ENCODE assay signal across 11 mouse cellular contexts in the genomic region with DNA sequence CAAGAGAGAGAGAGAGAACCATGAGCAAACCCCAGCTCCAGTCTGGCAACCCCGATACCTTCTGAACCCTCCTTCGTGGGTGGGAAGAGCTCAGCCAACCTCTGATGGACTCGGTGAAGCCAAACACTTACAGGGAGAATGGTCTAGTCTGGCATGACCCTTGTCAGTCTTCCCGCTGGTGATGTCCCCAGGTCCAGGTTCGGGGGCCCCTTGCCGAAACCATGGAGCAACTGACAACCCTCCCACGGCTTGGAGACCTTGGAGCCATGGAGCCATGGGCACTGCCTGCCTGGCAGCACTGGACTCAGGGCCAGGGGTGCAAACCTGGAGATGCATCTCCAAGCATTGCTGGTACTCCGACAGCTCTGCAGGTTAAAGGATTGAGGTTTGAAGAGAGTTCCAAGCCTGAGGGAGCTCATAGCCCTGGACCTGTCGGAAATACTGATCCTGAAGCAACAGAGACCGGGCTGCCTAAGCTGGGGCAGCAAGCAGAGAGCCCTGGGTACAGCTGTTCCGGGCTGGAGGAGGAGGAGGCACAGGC. TPM values are rescaled to one million over a fixed set of nuclear protein-coding genes. Genes with fewer than 3 reads are reported as not detected.
DNase-seq lines count a peak whose midpoint lies in the region; ATAC-seq and TF ChIP-seq lines count a peak whose summit lies in the region.
"Had no signal": no experiment of that assay in that cellular context is flagged by ENCODE, and none has a peak within 500 bp of the region (broad histone marks: within the 10 kb centered on the region; RNA-seq: fewer than 3 reads in every experiment).

No protein-coding gene starts in this region.

- ATAC-seq in liver, embryonic 11.5 days (replicated peaks; ENCODE audit: low FRiP score): no peak
- no peak for ATAC-seq in liver, embryonic 12.5 days
- ATAC-seq in forebrain, postnatal 0 days: no peak
- ATAC-seq in midbrain, embryonic 16.5 days: no peak

- no peak for TF ChIP-seq POLR2A in heart, adult 2 months (IDR thresholded peaks at IDR 0.05; ENCODE audit: insufficient read depth, low read depth, low read length)

- H3K4me3 ChIP-seq in liver, embryonic 11.5 days (ENCODE audit: low read depth, low read length): no peak overlapping the region
- H3K4me3 ChIP-seq in liver, embryonic 12.5 days: no peak overlapping the region
- H3K4me3 ChIP-seq in forebrain, postnatal 0 days (ENCODE audit: low read depth, low read length): peak overlapping the region; percentile 66
- peak overlapping the region; percentile 54 for H3K4me3 ChIP-seq in midbrain, embryonic 16.5 days (ENCODE audit: low read depth, low read length)
- H3K4me3 ChIP-seq in heart, adult 2 months: no peak overlapping the region
- H3K4me3 ChIP-seq: heart, embryonic 13.5 days; liver, embryonic 15.5 days had no signal

- intact Hi-C loops in heart, adult 2 months (cut with DNase I): no loop called here

- peak; percentile 59 for DNase-seq in liver, embryonic 11.5 days (ENCODE audit: low spot score)
- DNase-seq in cerebellum, adult 8-10 months: peak; percentile 51
- DNase-seq in forebrain, postnatal 0 days: no peak
- no peak for DNase-seq in embryo, embryonic 11 days
- DNase-seq in frontal cortex, postnatal 14 days (ENCODE audit: low spot score in 2 of 2): no peak
- no peak for DNase-seq in heart, adult 2 months
- DNase-seq: kidney, adult 8-10 months had no signal

- H3K4me2 ChIP-seq in liver, embryonic 11.5 days: no peak overlapping the region
- no peak overlapping the region for H3K4me2 ChIP-seq in liver, embryonic 12.5 days
- H3K4me2 ChIP-seq in forebrain, postnatal 0 days (ENCODE audit: low read depth): peak overlapping the region; percentile 95
- peak overlapping the region; percentile 90 for H3K4me2 ChIP-seq in midbrain, embryonic 16.5 days (ENCODE audit: low read length)
- H3K4me2 ChIP-seq: heart, embryonic 13.5 days had no signal

- TF ChIP-seq CTCF in forebrain, postnatal 0 days (IDR thresholded peaks at IDR 0.05; ENCODE audit: low read depth): no peak
- no peak for TF ChIP-seq CTCF in heart, adult 2 months (IDR thresholded peaks at IDR 0.05)

- TF ChIP-seq EP300 in heart, adult 2 months (IDR thresholded peaks at IDR 0.05; ENCODE audit: insufficient read depth, low read depth, low read length): no peak

- peaks cover 9% of the 10 kb centered on the region; the same call in 1 of the 2 replicates for H3K36me3 ChIP-seq in liver, embryonic 11.5 days (ENCODE audit: control insufficient read depth, insufficient read depth, low read length)
- peaks cover 22% of the 10 kb centered on the region for H3K36me3 ChIP-seq in liver, embryonic 12.5 days
- H3K36me3 ChIP-seq in forebrain, postnatal 0 days (ENCODE audit: insufficient read depth): no peaks in the 10 kb centered on the region
- H3K36me3 ChIP-seq in midbrain, embryonic 16.5 days (ENCODE audit: control insufficient read depth, insufficient read depth, low read length): peaks cover 1% of the 10 kb centered on the region; the same call in 1 of the 2 replicates
- no peaks in the 10 kb centered on the region for H3K36me3 ChIP-seq in heart, adult 2 months (ENCODE audit: control insufficient read depth, insufficient read depth, low read length)
- H3K36me3 ChIP-seq: heart, embryonic 13.5 days had no signal

- no peak overlapping the region for H3K9ac ChIP-seq in liver, embryonic 11.5 days (ENCODE audit: low read depth, low read length)
- no peak overlapping the region for H3K9ac ChIP-seq in liver, embryonic 12.5 days
- H3K9ac ChIP-seq in forebrain, postnatal 0 days: peak overlapping the region; percentile 82
- peak overlapping the region; percentile 84 for H3K9ac ChIP-seq in midbrain, embryonic 16.5 days (ENCODE audit: low read depth, low read length)
- H3K9ac ChIP-seq in heart, adult 2 months (ENCODE audit: low read depth, low read length): no peak overlapping the region
- H3K9ac ChIP-seq: heart, embryonic 13.5 days; liver, embryonic 15.5 days had no signal

- no peak overlapping the region for H3K27ac ChIP-seq in liver, embryonic 11.5 days (ENCODE audit: low read depth, low read length)
- no peak overlapping the region for H3K27ac ChIP-seq in liver, embryonic 12.5 days
- H3K27ac ChIP-seq in forebrain, postnatal 0 days (ENCODE audit: low read depth, low read length): 0 out of 2 replicates have a peak overlapping the region, but pooled peaks have one; percentile 90
- H3K27ac ChIP-seq in midbrain, embryonic 16.5 days (ENCODE audit: low read length): no peak overlapping the region; the same call in 1 of the 2 replicates
- no peak overlapping the region for H3K27ac ChIP-seq in heart, adult 2 months
- H3K27ac ChIP-seq: heart, embryonic 13.5 days had no signal

- H3K79me2 ChIP-seq in heart, adult 2 months (replicated peaks; ENCODE audit: control insufficient read depth, insufficient read depth, low read length): no peaks in the 10 kb centered on the region

- peaks cover 64% of the 10 kb centered on the region for H3K27me3 ChIP-seq in liver, embryonic 11.5 days (replicated peaks; ENCODE audit: control insufficient read depth, insufficient read depth, low read length)
- H3K27me3 ChIP-seq in liver, embryonic 12.5 days (replicated peaks): peaks cover 62% of the 10 kb centered on the region
- no peaks in the 10 kb centered on the region for H3K27me3 ChIP-seq in forebrain, postnatal 0 days (ENCODE audit: insufficient read depth, low read length)
- H3K27me3 ChIP-seq in midbrain, embryonic 16.5 days (ENCODE audit: control insufficient read depth, insufficient read depth, low read depth, low read length): no peaks in the 10 kb centered on the region
- peaks cover 30% of the 10 kb centered on the region for H3K27me3 ChIP-seq in heart, adult 2 months (ENCODE audit: control insufficient read depth, insufficient read depth, low read length)

- peaks cover 11% of the 10 kb centered on the region for H3K4me1 ChIP-seq in liver, embryonic 11.5 days (replicated peaks; ENCODE audit: control insufficient read depth, insufficient read depth, low read length)
- peaks cover 67% of the 10 kb centered on the region for H3K4me1 ChIP-seq in liver, embryonic 12.5 days
- H3K4me1 ChIP-seq in forebrain, postnatal 0 days (ENCODE audit: insufficient read depth): peaks cover 38% of the 10 kb centered on the region
- peaks cover 31% of the 10 kb centered on the region for H3K4me1 ChIP-seq in midbrain, embryonic 16.5 days (ENCODE audit: control insufficient read depth, insufficient read depth, low read length)
- H3K4me1 ChIP-seq in heart, adult 2 months (ENCODE audit: control insufficient read depth, insufficient read depth, low read length): no peaks in the 10 kb centered on the region

- no peaks in the 10 kb centered on the region for H3K9me3 ChIP-seq in liver, embryonic 11.5 days (ENCODE audit: control insufficient read depth, low read length)
- no peaks in the 10 kb centered on the region for H3K9me3 ChIP-seq in liver, embryonic 12.5 days (replicated peaks)
- no peaks in the 10 kb centered on the region for H3K9me3 ChIP-seq in forebrain, postnatal 0 days (ENCODE audit: low read length)
- no peaks in the 10 kb centered on the region for H3K9me3 ChIP-seq in midbrain, embryonic 16.5 days (replicated peaks; ENCODE audit: control insufficient read depth, low read length, poor library complexity, severe bottlenecking)
- H3K9me3 ChIP-seq: heart, embryonic 13.5 days; liver, embryonic 15.5 days had no signal

- 69% methylated on average over 11 of the region's 11 CpGs for WGBS in liver, embryonic 11.5 days
- 62% methylated on average over 11 of the region's 11 CpGs for WGBS in liver, embryonic 12.5 days (ENCODE audit: insufficient replicate concordance)
- 52% methylated on average over 11 of the region's 11 CpGs for WGBS in forebrain, postnatal 0 days
- WGBS in midbrain, embryonic 16.5 days: 60% methylated on average over 11 of the region's 11 CpGs
- 61% methylated on average over 11 of the region's 11 CpGs for WGBS in heart, adult 2 months

RNA-seq across cellular contexts. Expression of gene Tspoap1, which starts 0.9 kb away (rescaled TPM):
- polyA plus RNA-seq in liver, embryonic 11.5 days (2014; fragmentation: Nextera tagmentation; extraction: Ambion mirVana): 7.7 and 9.3 TPM in 2 replicates
- 5.9 and 6.2 TPM in 2 replicates for polyA plus RNA-seq in liver, embryonic 12.5 days (2016; fragmentation: Nextera tagmentation; extraction: Ambion mirVana)
- total RNA-seq in forebrain, postnatal 0 days (2014; rRNA removed): 119 and 199 TPM in 2 replicates
- 10.5 and 20.1 TPM in 2 replicates for polyA plus RNA-seq in forebrain, postnatal 0 days (2015; fragmentation: Nextera tagmentation; extraction: Ambion mirVana)
- polyA plus RNA-seq in midbrain, embryonic 16.5 days (2015; fragmentation: Nextera tagmentation; extraction: Ambion mirVana): 62.6 and 68.5 TPM in 2 replicates
- not detected for total RNA-seq in heart, adult 2 months (2021)
- 0.09 and 0.66 TPM in 2 replicates for polyA plus RNA-seq in heart, adult 2 months (2012; rRNA removed)

RNA-seq across cellular contexts. Expression of gene Supt4a, which starts 23.9 kb away (rescaled TPM):
- 233 and 240 TPM in 2 replicates for polyA plus RNA-seq in liver, embryonic 11.5 days (2014; fragmentation: Nextera tagmentation; extraction: Ambion mirVana)
- polyA plus RNA-seq in liver, embryonic 12.5 days (2016; fragmentation: Nextera tagmentation; extraction: Ambion mirVana): 207 and 209 TPM in 2 replicates
- total RNA-seq in forebrain, postnatal 0 days (2014; rRNA removed): 64.9 and 78.5 TPM in 2 replicates
- polyA plus RNA-seq in forebrain, postnatal 0 days (2015; fragmentation: Nextera tagmentation; extraction: Ambion mirVana): 141 and 159 TPM in 2 replicates
- polyA plus RNA-seq in midbrain, embryonic 16.5 days (2015; fragmentation: Nextera tagmentation; extraction: Ambion mirVana): 127 TPM in 2 replicates
- 10 to 100 TPM; 41.4 to 44.6 TPM for total RNA-seq in heart, adult 2 months (2021)
- 47.5 and 80.4 TPM in 2 replicates for polyA plus RNA-seq in heart, adult 2 months (2012; rRNA removed)

RNA-seq across cellular contexts. Expression of gene Mpo, which starts 32.1 kb away (rescaled TPM):
- 190 and 206 TPM in 2 replicates for polyA plus RNA-seq in liver, embryonic 11.5 days (2014; fragmentation: Nextera tagmentation; extraction: Ambion mirVana)
- 209 and 217 TPM in 2 replicates for polyA plus RNA-seq in liver, embryonic 12.5 days (2016; fragmentation: Nextera tagmentation; extraction: Ambion mirVana)
- 0.33 and 0.46 TPM in 2 replicates for total RNA-seq in forebrain, postnatal 0 days (2014; rRNA removed)
- polyA plus RNA-seq in forebrain, postnatal 0 days (2015; fragmentation: Nextera tagmentation; extraction: Ambion mirVana): 0.21 TPM in 1 of 2 replicates, not detected in the other
- 0.08 and 0.22 TPM in 2 replicates for polyA plus RNA-seq in midbrain, embryonic 16.5 days (2015; fragmentation: Nextera tagmentation; extraction: Ambion mirVana)
- total RNA-seq in heart, adult 2 months (2021): not detected
- 0.10 TPM in 1 of 2 replicates, not detected in the other for polyA plus RNA-seq in heart, adult 2 months (2012; rRNA removed)

Comparison
In these comparisons a context has a peak if more than half of its experiments do, and no peak if none do; other contexts are left out.
1. DNase-seq: peak in liver, embryonic 11.5 days (single experiment) and cerebellum, adult 8-10 months (single experiment); none in forebrain, postnatal 0 days (single experiment), embryo, embryonic 11 days (single experiment), frontal cortex, postnatal 14 days (0 of 2) and heart, adult 2 months (0 of 2).
2. H3K4me2 ChIP-seq: peak in forebrain, postnatal 0 days (single experiment) and midbrain, embryonic 16.5 days (single experiment); none in liver, embryonic 11.5 days (single experiment) and liver, embryonic 12.5 days (single experiment).
3. H3K4me3 ChIP-seq: peak in forebrain, postnatal 0 days (single experiment) and midbrain, embryonic 16.5 days (single experiment); none in liver, embryonic 11.5 days (single experiment), liver, embryonic 12.5 days (single experiment) and heart, adult 2 months (single experiment).
4. H3K9ac ChIP-seq: peak in forebrain, postnatal 0 days (single experiment) and midbrain, embryonic 16.5 days (single experiment); none in liver, embryonic 11.5 days (single experiment), liver, embryonic 12.5 days (single experiment) and heart, adult 2 months (single experiment).
5. RNA of gene Mpo, which starts 32.1 kb away (polyA plus RNA-seq): 209 to 217 TPM in liver, embryonic 12.5 days and 190 to 206 TPM in liver, embryonic 11.5 days; 0.21 TPM in forebrain, postnatal 0 days, 0.10 TPM in heart, adult 2 months and 0.08 to 0.22 TPM in midbrain, embryonic 16.5 days; every median in the first group is over 100 times any median in the second.